Mouse (Mus musculus) stomach, postnatal 0 days (tissue): ENCODE measurements around the gene Ercc5.

Experiments
- CTCF ChIP-seq: IDR thresholded peaks from 2 replicates; pipeline ENCODE4 v1.5.1; 2016; ENCODE audit warnings: antibody characterized with exemption, low read depth, mild to moderate bottlenecking, moderate library complexity
- EP300 ChIP-seq: optimal IDR thresholded peaks from 2 replicates; pipeline ENCODE3; 2016; ENCODE audit warnings: antibody characterized with exemption

GRCm38 (mm10) chr1:44117571-44117970, 30.0 kb upstream of the Ercc5 start:
- no peak for TF ChIP-seq CTCF
- no peak for TF ChIP-seq EP300
